Mouse (Mus musculus): ENCODE results near the gene Hbb-bt. TPM values are rescaled to one million over a fixed set of nuclear protein-coding genes. Genes with fewer than 3 reads are reported as not detected.
"Not testable (repeated sequence)": the region's sequence is repeated elsewhere in the genome, so short reads cannot be mapped to it uniquely, and the experiment has no call there.

The Hbb-bt gene
- total and polyA plus RNA-seq, 2 experiments from 2014 or later = 1,221 to 1,401 TPM

DNA sequence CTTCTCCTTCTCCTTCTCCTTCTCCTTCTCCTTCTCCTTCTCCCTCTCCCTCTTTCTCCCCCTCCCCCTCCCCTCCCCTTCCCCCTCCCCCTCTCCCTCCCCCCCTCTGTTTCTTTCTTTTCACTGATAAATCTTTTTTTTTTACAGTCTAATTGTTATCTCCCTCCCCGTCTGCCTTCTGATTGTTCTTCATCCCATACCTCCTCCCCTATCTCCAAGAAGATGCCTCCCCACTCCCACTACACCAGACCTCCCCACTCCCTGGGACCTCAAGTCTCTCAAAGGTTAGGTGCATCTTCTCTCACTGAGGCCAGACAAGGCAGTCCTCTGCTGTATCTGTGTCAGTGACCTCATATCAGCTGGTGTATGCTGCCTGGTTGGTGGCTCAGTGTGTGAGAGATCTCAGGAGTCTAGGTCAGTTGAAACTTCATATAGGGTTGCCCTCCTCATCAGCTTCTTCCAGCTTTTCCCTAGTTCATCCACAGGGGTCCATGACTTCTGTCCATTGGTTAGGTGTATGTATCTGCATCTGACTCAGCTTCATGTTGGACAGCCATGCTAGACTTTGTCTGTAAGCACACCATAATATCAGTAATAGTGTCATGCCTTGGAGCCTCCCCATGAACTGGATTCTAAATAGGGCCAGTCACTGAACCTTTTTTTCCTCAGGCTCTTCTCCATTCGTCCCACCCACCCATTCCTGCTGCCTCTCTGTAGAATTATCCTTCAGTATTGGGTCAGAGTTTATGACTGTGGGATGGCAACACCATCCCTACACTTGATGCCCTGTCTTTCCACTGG, 30.9 kb upstream of the Hbb-bt start:
- no peaks in the 10 kb centered on the region for H3K9me3 ChIP-seq (replicated peaks; ENCODE audit: control insufficient read depth, low read length)
- no peaks in the 10 kb centered on the region for H3K4me1 ChIP-seq (ENCODE audit: control insufficient read depth, insufficient read depth)
- TF ChIP-seq EP300 (IDR thresholded peaks at IDR 0.05; ENCODE audit: low read depth) (no peak), CTCF (IDR thresholded peaks at IDR 0.05; ENCODE audit: low read depth) (no peak)
- WGBS = 33% methylated on average over 2 of the region's 2 CpGs
- no peaks in the 10 kb centered on the region for H3K27me3 ChIP-seq (ENCODE audit: control insufficient read depth, insufficient read depth, low read length)
- no peak overlapping the region for H3K9ac ChIP-seq (replicated peaks; ENCODE audit: low read depth, low read length)
- DNase-seq (ENCODE audit: low spot score) (no peak), ATAC-seq (ENCODE audit: insufficient read depth, low read depth) (no peak)
- H3K4me3 ChIP-seq (ENCODE audit: low read depth, low read length) = no peak overlapping the region
- H3K36me3 ChIP-seq (replicated peaks; ENCODE audit: control insufficient read depth, insufficient read depth, low read length) = no peaks in the 10 kb centered on the region
- no peak overlapping the region for H3K4me2 ChIP-seq (ENCODE audit: low read depth, low read length)
- no peak overlapping the region for H3K27ac ChIP-seq (ENCODE audit: low read depth)

DNA sequence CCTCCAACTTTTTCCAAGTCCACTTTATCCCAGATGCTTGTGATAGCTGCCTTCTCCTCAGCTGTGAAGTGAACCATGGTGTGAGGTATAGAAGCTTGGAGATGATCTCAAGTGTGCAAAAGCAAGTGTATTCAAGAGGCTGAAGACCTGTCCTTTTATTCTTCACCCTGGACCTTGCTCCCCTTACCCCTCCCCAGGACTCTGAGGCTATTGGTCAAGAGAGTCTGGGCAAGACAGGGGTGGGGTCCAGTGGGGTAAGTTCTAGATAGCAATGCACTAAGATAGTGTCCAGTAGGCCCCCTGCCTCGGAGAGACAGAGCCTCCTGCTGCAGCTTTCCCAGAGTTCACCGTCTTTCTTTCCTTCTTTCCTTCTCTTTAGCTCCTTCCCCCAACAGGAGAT, 29.2 kb upstream of the Hbb-bt start, which contains the start of gene Hbb-bh1:
Hbb-bh1 (minus strand) TSS at position 131 of the 400 bp plus-strand sequence.
- ATAC-seq (ENCODE audit: insufficient read depth, low read depth) (no peak), DNase-seq (ENCODE audit: low spot score) (no peak)
- Histone ChIP-seq H3K4me2 (ENCODE audit: low read depth, low read length) (no peak within 1 kb of the TSS), H3K27me3 (ENCODE audit: control insufficient read depth, insufficient read depth, low read length) (no peaks in the 10 kb centered on the region), H3K9ac (replicated peaks; ENCODE audit: low read depth, low read length) (no peak within 1 kb of the TSS), H3K27ac (ENCODE audit: low read depth) (no peak within 1 kb of the TSS), H3K4me3 (ENCODE audit: low read depth, low read length) (no peak within 1 kb of the TSS), H3K36me3 (replicated peaks; ENCODE audit: control insufficient read depth, insufficient read depth, low read length) (no peaks in the 10 kb centered on the region), H3K4me1 (ENCODE audit: control insufficient read depth, insufficient read depth) (no peaks in the 10 kb centered on the region), H3K9me3 (replicated peaks; ENCODE audit: control insufficient read depth, low read length) (no peaks in the 10 kb centered on the region)
- no peak for TF ChIP-seq EP300 (IDR thresholded peaks at IDR 0.05; ENCODE audit: low read depth)
- TF ChIP-seq CTCF (IDR thresholded peaks at IDR 0.05; ENCODE audit: low read depth) = no peak
- WGBS = 50% methylated on average over 2 of the region's 2 CpGs

DNA sequence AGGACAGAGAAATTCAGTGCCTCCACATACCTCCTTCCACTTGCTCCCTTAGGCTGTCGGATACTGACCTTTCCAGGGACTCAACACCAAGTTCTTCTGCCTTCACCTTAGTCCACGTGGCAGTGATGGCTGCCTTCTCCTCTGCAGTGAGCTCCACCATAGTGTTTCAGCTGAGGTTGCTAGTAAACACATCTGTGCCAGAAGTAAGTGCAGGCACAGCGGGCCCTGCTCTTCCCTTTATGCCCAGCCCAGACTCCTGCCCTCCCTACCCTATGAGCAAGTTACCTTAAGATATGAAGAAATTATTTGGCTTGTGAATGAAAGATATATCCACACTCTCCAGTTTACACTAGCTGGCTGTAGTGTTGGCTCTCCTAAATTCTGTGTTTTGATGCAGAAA, 26.5 kb upstream of the Hbb-bt start, which contains the start of gene Hbb-bh2:
Hbb-bh2 (minus strand) TSS at position 253 of the 400 bp plus-strand sequence.
- 63% methylated on average over 3 of the region's 3 CpGs for WGBS
- TF ChIP-seq EP300 (IDR thresholded peaks at IDR 0.05; ENCODE audit: low read depth) = no peak
- no peak for TF ChIP-seq CTCF (IDR thresholded peaks at IDR 0.05; ENCODE audit: low read depth)
- no peak within 1 kb of the TSS for H3K27ac ChIP-seq (ENCODE audit: low read depth)
- DNase-seq (ENCODE audit: low spot score) (no peak), ATAC-seq (ENCODE audit: insufficient read depth, low read depth) (no peak)
- H3K4me2 ChIP-seq (ENCODE audit: low read depth, low read length) = no peak within 1 kb of the TSS
- no peaks in the 10 kb centered on the region for H3K4me1 ChIP-seq (ENCODE audit: control insufficient read depth, insufficient read depth)
- H3K4me3 ChIP-seq (ENCODE audit: low read depth, low read length) = no peak within 1 kb of the TSS
- H3K27me3 ChIP-seq (ENCODE audit: control insufficient read depth, insufficient read depth, low read length) = no peaks in the 10 kb centered on the region
- H3K9me3 ChIP-seq (replicated peaks; ENCODE audit: control insufficient read depth, low read length) = no peaks in the 10 kb centered on the region
- H3K9ac ChIP-seq (replicated peaks; ENCODE audit: low read depth, low read length) = no peak within 1 kb of the TSS
- no peaks in the 10 kb centered on the region for H3K36me3 ChIP-seq (replicated peaks; ENCODE audit: control insufficient read depth, insufficient read depth, low read length)

DNA sequence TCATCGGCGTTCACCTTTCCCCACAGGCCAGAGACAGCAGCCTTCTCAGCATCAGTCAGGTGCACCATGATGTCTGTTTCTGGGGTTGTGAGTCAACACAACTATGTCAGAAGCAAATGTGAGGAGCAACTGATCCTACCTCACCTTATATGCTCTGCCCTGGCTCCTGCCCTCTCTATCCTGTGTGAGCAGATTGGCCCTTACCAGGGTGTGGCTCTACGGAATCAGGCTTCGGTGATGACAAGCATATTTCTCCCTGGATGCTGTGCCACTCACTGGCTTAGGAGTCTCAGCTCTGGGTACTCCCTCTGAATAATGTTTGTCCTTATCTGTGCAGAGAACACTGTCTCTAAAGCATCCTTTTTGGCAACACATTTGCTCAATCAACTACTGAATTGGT, 14.0 kb upstream of the Hbb-bt start, which contains the start of gene Hbb-bs:
Hbb-bs (minus strand) TSS at position 289 of the 400 bp plus-strand sequence.
- DNase-seq (ENCODE audit: low spot score) = no peak
- Histone ChIP-seq H3K4me2 (ENCODE audit: low read depth, low read length) (no peak within 1 kb of the TSS), H3K4me3 (ENCODE audit: low read depth, low read length) (no peak within 1 kb of the TSS), H3K9me3 (replicated peaks; ENCODE audit: control insufficient read depth, low read length) (no peaks in the 10 kb centered on the region), H3K27me3 (ENCODE audit: control insufficient read depth, insufficient read depth, low read length) (no peaks in the 10 kb centered on the region), H3K9ac (replicated peaks; ENCODE audit: low read depth, low read length) (no peak within 1 kb of the TSS), H3K27ac (ENCODE audit: low read depth) (no peak within 1 kb of the TSS), H3K36me3 (replicated peaks; ENCODE audit: control insufficient read depth, insufficient read depth, low read length) (no peaks in the 10 kb centered on the region), H3K4me1 (ENCODE audit: control insufficient read depth, insufficient read depth) (no peaks in the 10 kb centered on the region)
- no peak for ATAC-seq (ENCODE audit: insufficient read depth, low read depth)
- 85% methylated on average over 4 of the region's 4 CpGs for WGBS
- TF ChIP-seq CTCF (IDR thresholded peaks at IDR 0.05; ENCODE audit: low read depth) (no peak), EP300 (IDR thresholded peaks at IDR 0.05; ENCODE audit: low read depth) (no peak)

DNA sequence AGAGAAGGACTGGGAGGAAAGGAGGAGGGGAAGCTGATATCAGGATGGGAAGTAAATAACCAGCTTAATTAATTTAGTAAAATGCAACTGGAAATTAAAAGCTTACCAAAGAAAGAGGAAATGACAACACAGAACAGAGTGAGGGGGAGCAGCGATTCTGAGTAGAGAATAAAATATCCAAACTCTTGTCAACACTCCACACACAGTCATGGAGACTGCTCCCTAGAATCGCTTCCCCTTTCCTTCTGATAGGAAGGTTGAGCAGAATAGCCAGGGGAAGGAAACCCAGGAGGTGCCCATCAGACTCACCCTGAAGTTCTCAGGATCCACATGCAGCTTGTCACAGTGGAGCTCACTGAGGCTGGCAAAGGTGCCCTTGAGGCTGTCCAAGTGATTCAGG, 13.3 kb upstream of the Hbb-bt start:
- H3K36me3 ChIP-seq (replicated peaks; ENCODE audit: control insufficient read depth, insufficient read depth, low read length); ATAC-seq (ENCODE audit: insufficient read depth, low read depth); DNase-seq (ENCODE audit: low spot score); H3K4me2 ChIP-seq (ENCODE audit: low read depth, low read length); H3K27ac ChIP-seq (ENCODE audit: low read depth); H3K4me1 ChIP-seq (ENCODE audit: control insufficient read depth, insufficient read depth); H3K27me3 ChIP-seq (ENCODE audit: control insufficient read depth, insufficient read depth, low read length); H3K9me3 ChIP-seq (replicated peaks; ENCODE audit: control insufficient read depth, low read length); H3K4me3 ChIP-seq (ENCODE audit: low read depth, low read length); H3K9ac ChIP-seq (replicated peaks; ENCODE audit: low read depth, low read length): not testable (repeated sequence)
- no CpG with 5 or more reads among the region's 2 CpGs for WGBS

Data from heart, postnatal 0 days (tissue).